Mouse (Mus musculus) G1E (cell line): ENCODE measurements around the gene Ctcf. TPM values are rescaled to one million over a fixed set of nuclear protein-coding genes. Genes with fewer than 3 reads are reported as not detected.

ENCODE experiments used
- ATAC-seq: 2 replicates; pipeline ENCODE4 v1.8.0; 2016; ENCODE audit warnings: mild to moderate bottlenecking; ENCODE audit not compliant: insufficient number of reproducible peaks, poor library complexity, low FRiP score, severe bottlenecking; ENCODE audit errors: extremely low read depth
- DNase-seq: peaks from one replicate; pipeline ENCODE4 v3.0.0; 2012; ENCODE audit warnings: low spot score
- H3K27me3 ChIP-seq: 2 replicates; pipeline ENCODE4 v1.6.1; 2012; ENCODE audit warnings: mild to moderate bottlenecking, low read length, inconsistent platforms; ENCODE audit not compliant: insufficient read depth
- H3K36me3 ChIP-seq: replicated peaks from 2 replicates; pipeline ENCODE3; 2012; ENCODE audit warnings: mild to moderate bottlenecking, inconsistent platforms
- H3K4me1 ChIP-seq: 2 replicates; pipeline ENCODE4 v1.6.1; 2012; ENCODE audit warnings: low read depth, low read length, inconsistent platforms, mixed read lengths; ENCODE audit not compliant: insufficient read depth
- H3K4me3 ChIP-seq: 2 replicates; pipeline ENCODE4 v1.5.1; 2012; ENCODE audit warnings: low read depth, mild to moderate bottlenecking, inconsistent platforms, low read length, moderate library complexity, mixed read lengths
- H3K9me3 ChIP-seq: replicated peaks from 2 replicates; pipeline ENCODE4 v1.6.1; 2012; ENCODE audit warnings: inconsistent platforms
- CTCF ChIP-seq: IDR thresholded peaks from 2 replicates; pipeline ENCODE4 v1.5.1; 2012; ENCODE audit warnings: low read depth, low read length, inconsistent platforms, mixed read lengths
- GATA1 ChIP-seq: IDR thresholded peaks from 2 replicates; pipeline ENCODE4 v1.6.1; 2012; ENCODE audit warnings: borderline replicate concordance, low read length, inconsistent platforms, mixed read lengths
- GATA2 ChIP-seq: IDR thresholded peaks from 2 replicates; pipeline ENCODE4 v1.6.1; 2012; ENCODE audit warnings: low read depth, low read length, inconsistent platforms, borderline replicate concordance
- POLR2AphosphoS5 ChIP-seq: IDR thresholded peaks from 2 replicates; pipeline ENCODE4 v1.6.1; 2012; ENCODE audit warnings: low read depth, low read length, inconsistent platforms; ENCODE audit not compliant: insufficient replicate concordance
- TAL1 ChIP-seq: conservative IDR thresholded peaks from 2 replicates; pipeline ENCODE4 v1.6.1; 2012; ENCODE audit warnings: low read depth, low read length, inconsistent platforms, mixed read lengths
- polyA plus RNA-seq: library from polyadenylated mRNA; stranded (reverse); fragments of >175 nt; gene quantifications from 2 replicates; pipeline ENCODE4 v1.2.3, GENCODE M21; 2012
- total RNA-seq, 2 experiments: library from RNA; stranded (forward) in 1 of 2; stranded (reverse) in 1 of 2; fragments of 200-1000 nt in 1 of 2; fragments of >200 nt in 1 of 2; fragmentation: Nextera tagmentation in 1 of 2; gene quantifications; 2 replicates each; pipeline ENCODE4 v1.2.3; 2014 to 2017

Gene Ctcf
- total and polyA plus RNA-seq, 3 experiments = 78.9 to 155 (median 133) TPM

DNA sequence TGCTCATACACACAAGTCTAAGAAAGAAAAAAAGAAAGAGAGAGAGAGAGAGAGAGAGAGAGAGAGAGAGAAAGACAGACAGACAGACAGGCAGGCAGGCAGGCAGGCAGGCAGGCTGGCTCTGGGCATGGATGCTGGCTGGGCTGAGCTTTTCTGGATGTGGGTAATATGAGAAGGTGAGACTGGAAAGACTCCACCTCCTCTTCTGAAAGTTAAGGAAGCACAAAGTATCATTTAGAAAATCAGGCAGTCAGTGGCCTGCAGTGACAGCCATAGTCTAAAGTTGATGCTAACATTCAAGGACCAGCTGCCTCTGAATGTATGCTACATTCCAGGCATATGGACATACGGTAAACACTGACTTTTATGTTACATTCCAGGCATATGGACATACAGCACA is 11.5 kb upstream of the Ctcf start:
- no peak for ATAC-seq
- Histone ChIP-seq H3K36me3 (peaks cover 85% of the 10 kb centered on the region), H3K4me3 (no peak overlapping the region)

DNA sequence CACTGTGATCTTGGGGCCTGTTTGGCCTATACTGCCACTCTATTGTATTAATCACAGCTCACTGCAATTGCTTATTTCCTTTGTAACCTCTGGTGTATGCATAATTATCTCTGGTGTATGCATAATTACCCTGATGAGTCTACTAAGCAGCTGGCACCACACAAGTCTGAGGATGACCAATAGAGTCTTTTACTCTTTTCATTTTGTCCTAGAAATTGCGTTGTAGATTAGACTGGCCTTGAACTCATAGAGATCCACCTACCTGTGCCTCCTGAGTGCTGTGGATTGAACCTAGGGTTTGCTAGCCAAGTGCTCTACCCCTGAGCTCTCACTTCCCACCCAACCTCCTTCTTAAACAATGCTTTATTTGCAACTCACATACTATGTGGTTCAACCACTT is 10.3 kb upstream of the Ctcf start:
- Histone ChIP-seq H3K9me3 (no peaks in the 10 kb centered on the region), H3K27me3 (no peaks in the 10 kb centered on the region), H3K4me1 (peaks cover 42% of the 10 kb centered on the region), H3K36me3 (peaks cover 83% of the 10 kb centered on the region), H3K4me3 (no peak overlapping the region)
- DNase-seq (no peak), ATAC-seq (no peak)
- TF ChIP-seq GATA1 = no peak
- TF ChIP-seq CTCF = no peak
- no peak for TF ChIP-seq GATA2
- TF ChIP-seq POLR2AphosphoS5 = no peak
- no peak for TF ChIP-seq TAL1

More for the DNA sequence above, 11.5 kb upstream of the Ctcf start:
- DNase-seq = no peak
- Histone ChIP-seq H3K27me3 (no peaks in the 10 kb centered on the region; the same call in 1 of the 2 replicates), H3K4me1 (peaks cover 52% of the 10 kb centered on the region), H3K9me3 (no peaks in the 10 kb centered on the region)
- peak; percentile 19; the same call in 1 of the 2 replicates for TF ChIP-seq POLR2AphosphoS5
- no peak for TF ChIP-seq GATA1
- no peak for TF ChIP-seq CTCF
- TF ChIP-seq TAL1 = no peak
- no peak for TF ChIP-seq GATA2

DNA sequence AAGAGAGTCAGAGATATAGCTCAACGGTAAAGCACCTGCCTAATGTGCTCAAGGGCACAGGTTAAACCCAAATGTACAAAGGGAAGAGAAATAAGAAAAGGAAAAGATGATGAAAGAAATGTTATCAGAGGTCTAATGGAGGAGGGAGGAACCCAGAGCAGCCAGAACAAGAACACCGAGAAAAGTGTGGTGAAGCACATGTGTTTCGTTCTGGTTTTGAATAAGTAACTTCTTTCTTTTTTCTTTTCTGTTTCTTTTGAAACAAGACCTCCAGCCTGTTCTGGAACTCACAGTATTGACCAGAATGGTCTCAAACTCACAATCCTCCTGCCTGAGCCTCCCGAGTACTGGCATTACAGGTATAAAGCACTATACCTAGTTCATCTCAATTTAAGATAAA is 7.0 kb upstream of the Ctcf start:
- Histone ChIP-seq H3K27me3 (no peaks in the 10 kb centered on the region), H3K4me1 (peaks cover 16% of the 10 kb centered on the region), H3K36me3 (peaks cover 63% of the 10 kb centered on the region), H3K9me3 (no peaks in the 10 kb centered on the region), H3K4me3 (no peak overlapping the region)
- DNase-seq (no peak), ATAC-seq (no peak)
- TF ChIP-seq POLR2AphosphoS5 = no peak
- TF ChIP-seq GATA2 = no peak
- no peak for TF ChIP-seq TAL1
- no peak for TF ChIP-seq GATA1
- no peak for TF ChIP-seq CTCF

DNA sequence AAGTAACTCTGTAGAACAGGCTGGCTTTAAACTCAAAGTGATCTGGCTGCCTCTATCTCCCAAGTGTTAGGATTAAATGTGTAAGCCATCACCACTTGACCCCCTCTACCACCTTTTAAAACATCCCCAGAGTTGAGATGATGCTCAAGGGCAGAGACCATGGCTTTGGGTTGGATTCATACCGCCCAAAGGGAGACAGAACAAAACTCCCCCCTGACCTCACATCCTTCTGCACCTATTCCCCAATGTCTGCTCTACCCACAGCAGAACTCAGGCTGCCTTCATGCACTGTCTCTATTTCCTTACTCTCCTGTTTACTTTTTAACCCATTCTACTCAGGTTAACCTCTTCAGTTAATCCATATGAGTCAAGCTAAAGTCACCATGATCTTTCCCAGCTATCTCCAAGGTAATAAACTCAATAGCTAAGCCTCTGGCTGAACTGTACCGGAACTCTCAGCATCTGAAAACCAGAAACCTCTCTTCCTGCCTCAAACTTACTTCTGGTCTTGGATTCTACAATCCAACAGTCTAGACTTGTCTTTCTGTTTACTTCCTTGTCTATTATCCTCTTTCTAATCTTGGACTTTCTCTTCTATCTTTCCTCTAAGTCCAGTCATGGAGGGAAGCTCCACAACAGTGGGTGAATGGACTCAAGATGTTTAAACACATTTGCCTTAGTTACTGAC is 1.5 kb upstream of the Ctcf start:
- Histone ChIP-seq H3K27me3 (no peaks in the 10 kb centered on the region), H3K4me1 (peaks cover 39% of the 10 kb centered on the region), H3K4me3 (peak overlapping the region; percentile 90), H3K36me3 (peaks cover 36% of the 10 kb centered on the region), H3K9me3 (no peaks in the 10 kb centered on the region)
- DNase-seq (no peak), ATAC-seq (no peak)
- TF ChIP-seq CTCF = no peak
- TF ChIP-seq TAL1 = no peak
- no peak for TF ChIP-seq POLR2AphosphoS5
- TF ChIP-seq GATA1 = no peak
- TF ChIP-seq GATA2 = no peak

DNA sequence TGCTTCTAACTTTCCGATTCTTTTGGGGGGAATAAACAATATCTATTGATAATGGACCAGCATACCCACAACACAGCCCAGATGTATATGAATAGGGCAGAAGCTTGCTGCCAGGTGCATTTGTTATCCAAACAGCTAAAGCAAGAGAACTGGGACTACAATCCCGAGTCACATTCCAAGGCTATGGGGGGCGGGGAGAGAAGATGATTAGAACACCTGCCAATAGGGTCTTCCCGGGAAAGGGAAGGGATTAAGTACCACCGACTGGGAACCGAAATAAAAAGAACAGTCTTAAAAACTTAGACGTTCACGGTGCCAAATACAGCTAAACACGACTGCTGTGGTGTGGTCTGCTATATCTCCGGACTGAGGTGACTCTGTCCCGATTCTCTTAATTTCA is 887 bp upstream of the Ctcf start:
- Histone ChIP-seq H3K4me3 (peak overlapping the region; percentile 90), H3K36me3 (peaks cover 34% of the 10 kb centered on the region), H3K27me3 (no peaks in the 10 kb centered on the region), H3K4me1 (peaks cover 40% of the 10 kb centered on the region), H3K9me3 (no peaks in the 10 kb centered on the region)
- no peak for TF ChIP-seq POLR2AphosphoS5
- ATAC-seq = no peak
- no peak for DNase-seq

DNA sequence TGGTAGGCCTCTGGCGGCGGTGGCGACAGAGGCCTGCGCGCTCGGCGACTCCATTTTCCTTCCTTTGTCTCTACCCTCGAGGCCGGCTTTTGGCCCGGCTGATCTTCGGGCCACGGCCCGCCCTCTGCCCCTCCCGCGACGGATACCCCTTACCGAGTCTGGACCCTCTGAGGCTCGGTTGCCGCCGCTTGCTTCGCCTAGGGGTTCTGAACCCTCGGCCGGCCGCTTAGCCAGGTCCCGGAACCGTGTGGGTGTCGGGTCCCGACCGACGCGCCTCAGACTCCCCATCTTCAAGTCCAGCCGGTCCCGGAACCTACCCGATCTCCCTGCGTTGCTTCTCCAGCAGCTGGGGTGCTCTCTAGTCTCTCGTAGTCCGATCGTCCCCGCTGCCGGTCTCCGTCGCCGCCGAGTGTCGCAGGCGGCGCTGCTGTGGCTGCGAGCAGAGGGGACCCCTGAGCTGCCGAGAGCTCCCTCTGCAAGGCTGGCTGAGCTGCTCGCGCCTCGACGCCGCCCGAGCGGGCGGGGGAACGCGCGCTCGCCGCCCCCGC is 669 bp downstream of the Ctcf start, which contains the start of gene Agrp:
Gene Agrp, minus strand, starts transcription at position 431 of the 548 bp plus-strand sequence.
- Histone ChIP-seq H3K9me3 (no peaks in the 10 kb centered on the region), H3K4me3 (peak within 1 kb of the TSS; percentile 90), H3K36me3 (peaks cover 29% of the 10 kb centered on the region), H3K4me1 (peaks cover 44% of the 10 kb centered on the region), H3K27me3 (no peaks in the 10 kb centered on the region)
- ATAC-seq (0 out of 2 replicates have a peak, but pooled peaks have one; percentile 6), DNase-seq (peak; percentile 67)
- no peak for TF ChIP-seq TAL1
- TF ChIP-seq GATA2 = no peak
- TF ChIP-seq POLR2AphosphoS5 = no peak
- no peak for TF ChIP-seq CTCF
- no peak for TF ChIP-seq GATA1
